Mouse (Mus musculus) kidney, postnatal 36 days (tissue): ENCODE data around the gene Nab2.

Source experiments
- DNase-seq, 2 experiments: peaks; one replicate each; pipeline ENCODE4 v3.0.0; 2021 to 2022; ENCODE audit warnings: mixed read lengths in 2 of 2

Gene Nab2

GRCm38 (mm10) chr10:127614236-127615033 is 53.9 kb downstream of the Nab2 start:
- no peak for DNase-seq

GRCm38 (mm10) chr10:127612079-127612775 is 56.1 kb downstream of the Nab2 start:
- no peak for DNase-seq
